Mouse (Mus musculus): ENCODE measurements around the gene Slc46a2. TPM values are rescaled to one million over a fixed set of nuclear protein-coding genes. Genes with fewer than 3 reads are reported as not detected.

Slc46a2 gene
- total RNA-seq, 2 experiments from 2014 or later, result not detected

- no peak for ATAC-seq (replicated peaks; ENCODE audit: low FRiP score, poor library complexity, severe bottlenecking)
Observed at GRCm38 (mm10) chr4:59894415-59894814, 20.4 kb downstream of the Slc46a2 start.

DNA sequence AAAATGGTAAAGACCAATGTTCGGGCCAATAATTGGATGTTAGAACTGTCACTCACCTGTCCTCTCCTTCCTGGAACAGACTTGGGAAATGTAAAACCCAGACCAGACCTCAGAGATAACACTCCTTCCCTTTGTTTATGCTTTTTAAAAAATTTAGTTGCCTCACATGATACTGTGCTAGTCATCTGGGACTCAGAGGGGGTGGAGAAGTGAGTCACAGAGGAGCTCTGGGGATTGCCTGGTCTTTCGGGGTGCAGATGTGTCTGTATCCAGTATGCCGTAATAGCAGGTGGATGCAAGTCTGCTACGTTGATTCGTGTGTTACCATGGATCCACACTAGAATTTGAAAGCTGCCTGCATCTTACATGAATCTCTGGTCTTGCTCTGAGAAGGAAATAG lies 22.1 kb downstream of the Slc46a2 start:
- no peak for ATAC-seq (replicated peaks; ENCODE audit: low FRiP score, poor library complexity, severe bottlenecking)

DNA sequence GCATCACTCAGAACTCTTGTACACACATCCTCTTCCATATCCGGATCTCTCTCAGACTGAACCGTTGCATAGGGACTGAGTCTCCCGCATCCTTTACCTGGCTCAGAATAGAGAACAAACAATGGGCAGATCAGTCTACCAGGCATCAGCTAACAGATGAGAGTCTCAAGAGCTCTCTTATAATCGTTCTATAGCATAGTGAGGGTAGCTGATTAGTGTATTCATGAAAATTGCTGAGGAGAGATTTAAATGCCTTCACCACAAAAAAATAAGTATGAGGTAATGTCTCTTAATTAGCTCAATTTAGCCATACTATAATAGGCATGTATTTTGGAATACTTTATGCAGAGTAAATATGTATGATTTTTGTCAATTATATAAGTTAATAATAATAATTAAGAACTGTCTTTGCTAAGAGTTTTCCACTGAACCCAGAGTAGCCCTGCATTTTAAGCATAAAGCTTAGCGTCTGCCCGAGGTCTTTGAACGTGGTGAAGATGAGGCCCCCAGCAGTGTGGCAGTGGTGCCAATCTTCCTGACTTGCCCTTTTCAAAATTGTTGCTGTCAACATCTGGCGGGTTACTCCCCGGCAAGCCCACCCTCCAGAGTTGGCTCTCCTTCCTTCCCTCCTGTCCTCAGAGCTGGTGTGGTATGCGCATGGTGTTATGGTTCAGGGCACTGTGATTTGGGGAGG lies 23.0 kb downstream of the Slc46a2 start:
- no peak for ATAC-seq (replicated peaks; ENCODE audit: low FRiP score, poor library complexity, severe bottlenecking)

DNA sequence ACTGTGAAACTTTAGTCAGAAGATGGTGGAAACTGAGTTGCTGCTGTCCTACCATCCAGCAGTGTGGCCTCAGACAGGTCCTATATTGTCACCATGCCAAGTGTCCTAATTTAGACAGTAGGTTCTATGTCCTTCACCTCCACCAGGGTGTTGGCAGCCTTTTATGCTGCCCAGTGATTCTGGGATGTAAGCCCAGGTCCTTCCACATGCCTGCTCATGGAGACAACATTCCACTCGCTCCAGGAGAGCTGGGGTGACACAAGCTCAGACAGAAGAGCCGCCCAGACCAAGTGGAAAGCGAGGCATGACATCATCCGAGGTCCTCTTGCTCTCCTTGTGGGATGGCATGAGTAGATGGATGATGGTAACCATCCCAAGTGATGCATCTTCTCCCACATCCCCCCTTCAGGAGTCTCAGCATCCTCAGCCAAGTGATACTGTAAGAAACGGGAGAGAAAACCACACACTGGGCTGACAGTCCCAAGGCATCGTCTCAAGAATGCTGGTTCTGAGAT lies 24.7 kb downstream of the Slc46a2 start:
- ATAC-seq (replicated peaks; ENCODE audit: low FRiP score, poor library complexity, severe bottlenecking), result no peak

DNA sequence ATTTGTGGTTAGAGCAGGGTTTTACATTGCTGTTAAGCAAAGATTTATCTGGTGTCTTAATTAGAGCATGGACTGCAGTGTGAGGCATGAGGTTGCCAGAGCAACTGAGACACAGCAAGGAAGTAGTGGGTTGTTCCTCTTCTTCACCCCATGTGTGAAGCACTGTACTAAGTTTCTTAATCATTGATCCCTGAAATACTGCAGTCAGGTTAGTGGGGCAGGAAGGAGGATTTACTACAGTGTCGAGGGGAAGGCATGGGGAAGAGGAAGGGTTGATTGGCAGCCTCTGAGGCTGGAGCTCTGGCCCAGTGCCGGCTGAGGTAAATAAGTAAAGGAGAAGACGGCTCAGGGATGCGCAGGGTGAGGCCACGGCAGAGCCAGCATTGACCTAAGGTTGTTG lies 26.8 kb downstream of the Slc46a2 start:
- no peak for ATAC-seq (replicated peaks; ENCODE audit: low FRiP score, poor library complexity, severe bottlenecking)

DNA sequence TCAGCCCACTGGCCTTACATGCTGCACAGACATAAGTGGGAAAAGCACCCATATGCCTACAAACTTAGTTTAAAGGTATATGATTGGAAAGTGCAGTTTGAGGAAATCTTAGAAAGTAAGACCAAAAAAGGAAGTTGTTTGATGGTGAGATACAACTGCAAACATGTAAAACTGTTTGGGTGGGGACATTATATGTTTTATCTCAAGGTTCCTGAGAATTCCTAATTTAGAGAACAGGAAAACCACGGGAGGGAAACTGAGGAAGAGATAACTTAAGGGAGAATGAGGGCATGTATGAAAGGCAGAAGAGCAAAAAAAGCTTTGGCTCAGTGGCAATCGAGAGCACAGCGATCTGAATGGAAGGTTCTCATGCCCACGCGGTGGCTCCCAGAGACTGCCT lies 27.8 kb downstream of the Slc46a2 start:
- no peak for ATAC-seq (replicated peaks; ENCODE audit: low FRiP score, poor library complexity, severe bottlenecking)

GRCm38 (mm10) chr4:59886281-59886680 lies 28.6 kb downstream of the Slc46a2 start:
- no peak for ATAC-seq (replicated peaks; ENCODE audit: low FRiP score, poor library complexity, severe bottlenecking)

GRCm38 (mm10) chr4:59884136-59884696 lies 30.6 kb downstream of the Slc46a2 start:
- ATAC-seq (replicated peaks; ENCODE audit: low FRiP score, poor library complexity, severe bottlenecking), result no peak

- no peak for ATAC-seq (replicated peaks; ENCODE audit: low FRiP score, poor library complexity, severe bottlenecking)
Observed at GRCm38 (mm10) chr4:59881210-59881609, 33.6 kb downstream of the Slc46a2 start.

DNA sequence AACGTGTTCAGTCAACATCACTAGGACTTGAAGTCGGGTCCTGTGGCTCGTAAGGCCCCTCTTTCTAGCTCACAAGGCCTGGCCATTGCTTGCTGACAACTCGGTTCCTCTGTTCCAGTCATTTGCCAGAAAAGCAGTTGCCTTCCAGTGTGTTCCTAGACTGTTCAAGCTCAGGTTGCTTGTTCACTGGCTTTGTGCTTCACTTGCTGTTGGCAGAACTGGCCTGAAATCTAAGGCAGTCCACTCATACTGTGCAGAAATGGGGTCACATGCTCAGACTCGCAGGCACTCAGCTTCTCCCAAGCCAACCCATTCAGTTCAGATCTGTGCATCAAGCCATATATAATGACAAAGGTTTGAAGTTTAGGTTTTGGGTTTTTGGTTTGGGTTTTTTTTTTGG lies 34.1 kb downstream of the Slc46a2 start:
- no peak for ATAC-seq (replicated peaks; ENCODE audit: low FRiP score, poor library complexity, severe bottlenecking)

GRCm38 (mm10) chr4:59879444-59879843 lies 35.4 kb downstream of the Slc46a2 start:
- no peak for ATAC-seq (replicated peaks; ENCODE audit: low FRiP score, poor library complexity, severe bottlenecking)

GRCm38 (mm10) chr4:59878595-59878994 lies 36.3 kb downstream of the Slc46a2 start:
- no peak for ATAC-seq (replicated peaks; ENCODE audit: low FRiP score, poor library complexity, severe bottlenecking)

DNA sequence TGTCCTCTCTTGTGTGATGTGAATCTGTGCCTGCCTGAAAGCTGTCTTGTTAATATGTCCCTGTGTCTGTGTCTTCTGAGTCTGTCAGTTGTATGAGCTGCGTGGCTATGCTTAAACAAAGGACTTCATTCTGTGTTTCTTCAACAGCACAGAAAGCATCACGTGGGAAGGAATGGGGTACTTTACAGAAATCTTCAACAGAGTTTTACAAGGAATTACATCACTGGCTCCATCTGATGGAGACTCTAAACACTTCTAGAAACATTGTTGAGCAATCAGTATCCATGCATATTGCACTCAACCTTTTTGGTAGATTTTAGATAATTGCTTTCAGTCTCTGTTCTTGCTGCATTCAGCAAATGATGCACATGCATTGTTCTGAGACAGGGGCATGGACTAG lies 37.8 kb downstream of the Slc46a2 start:
- ATAC-seq (replicated peaks; ENCODE audit: low FRiP score, poor library complexity, severe bottlenecking), result no peak

DNA sequence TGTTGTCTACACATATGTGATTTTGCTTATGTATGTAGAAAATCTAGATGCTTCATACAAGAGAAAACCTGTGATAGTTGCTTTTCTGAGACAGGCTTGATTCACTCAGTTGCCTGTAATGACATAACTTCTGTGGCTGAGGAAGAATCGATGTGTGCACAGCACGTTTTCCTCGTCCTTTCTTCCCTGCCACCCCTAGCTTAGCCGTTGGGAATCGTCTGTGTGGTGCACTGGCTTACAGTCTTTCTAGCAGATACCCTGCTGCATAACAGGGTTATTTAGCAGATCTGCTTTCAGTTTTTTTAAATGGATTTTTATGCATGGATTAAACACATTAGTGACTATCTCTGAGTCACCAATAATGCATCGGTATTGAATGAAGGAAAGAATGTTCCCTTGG lies 38.3 kb downstream of the Slc46a2 start:
- no peak for ATAC-seq (replicated peaks; ENCODE audit: low FRiP score, poor library complexity, severe bottlenecking)

- no peak for ATAC-seq (replicated peaks; ENCODE audit: low FRiP score, poor library complexity, severe bottlenecking)
Observed at GRCm38 (mm10) chr4:59873830-59874229, 41.0 kb downstream of the Slc46a2 start.

DNA sequence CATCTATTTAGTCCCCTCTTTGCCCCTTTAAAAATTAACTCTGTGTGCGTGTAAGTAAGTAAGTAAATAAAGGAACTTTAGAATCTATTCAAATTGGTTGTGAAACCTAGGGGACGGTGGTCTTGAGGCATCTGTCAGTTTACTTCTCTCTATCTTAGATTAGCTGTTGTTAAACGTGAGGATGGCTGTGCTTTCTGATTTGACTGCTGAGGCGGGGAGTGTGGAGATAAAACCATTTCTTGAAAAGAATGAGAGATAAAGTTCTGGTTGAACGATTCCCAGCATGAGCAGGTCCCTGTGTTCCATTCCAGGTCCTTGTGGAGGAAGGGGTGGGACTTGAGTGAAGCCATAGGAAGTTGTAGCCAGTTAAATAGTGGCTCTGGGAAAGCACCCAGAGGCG lies 41.6 kb downstream of the Slc46a2 start:
- ATAC-seq (replicated peaks; ENCODE audit: low FRiP score, poor library complexity, severe bottlenecking), result no peak

DNA sequence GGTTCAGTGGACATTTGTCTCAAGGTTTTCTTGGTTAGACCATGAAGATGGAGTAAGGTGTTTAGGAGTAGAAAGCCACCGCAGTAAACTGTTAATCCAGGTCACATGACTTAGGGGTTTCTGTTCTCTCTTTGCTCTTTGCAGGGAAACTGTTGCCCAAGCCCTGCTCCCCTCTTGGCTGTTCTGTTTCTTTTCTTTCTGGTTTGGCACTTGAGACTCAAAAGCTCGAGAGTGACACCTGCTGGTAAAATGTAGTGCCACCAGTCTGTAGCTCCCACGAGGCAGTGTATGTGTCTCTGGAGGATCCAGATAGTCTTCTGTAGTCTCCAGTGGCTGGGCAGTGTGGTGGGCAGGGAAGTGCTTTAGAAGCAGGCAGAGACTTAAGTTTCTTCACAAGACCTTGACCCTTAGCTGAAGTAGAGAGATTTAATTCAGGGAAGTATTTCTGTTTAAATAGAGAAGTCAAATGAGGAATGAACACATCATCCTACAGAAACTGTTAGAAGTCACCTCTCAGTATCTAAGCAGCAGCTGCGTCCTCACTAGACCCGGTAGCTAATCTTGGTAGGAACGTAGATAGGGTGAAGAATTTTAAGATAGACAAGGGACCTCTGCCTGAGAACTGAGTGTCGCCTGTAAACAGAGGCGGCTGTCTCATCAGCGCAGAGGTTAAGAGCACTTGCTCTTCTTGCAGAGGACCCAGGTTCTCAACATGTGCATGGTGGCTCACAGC lies 43.8 kb downstream of the Slc46a2 start:
- ATAC-seq (replicated peaks; ENCODE audit: low FRiP score, poor library complexity, severe bottlenecking), result peak; percentile 61

DNA sequence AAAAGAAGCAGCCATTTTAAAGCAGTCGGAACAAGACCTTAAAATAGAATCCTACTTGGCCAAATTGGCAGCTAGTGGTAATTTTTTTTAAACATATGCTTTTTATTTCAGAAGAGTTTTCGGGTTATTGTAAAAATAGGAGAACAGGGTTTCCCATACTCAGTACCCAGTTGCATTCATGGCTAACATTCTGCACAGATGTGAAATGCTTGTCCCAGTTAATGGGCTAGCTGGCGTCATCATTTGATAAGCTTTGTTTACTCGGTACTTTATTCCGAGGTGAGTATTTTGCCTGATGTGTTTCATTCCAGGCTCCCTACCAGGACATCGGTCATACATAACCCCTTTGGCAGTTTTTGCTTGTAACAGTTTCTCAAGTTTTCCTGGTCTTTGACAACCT lies 44.4 kb downstream of the Slc46a2 start:
- no peak for ATAC-seq (replicated peaks; ENCODE audit: low FRiP score, poor library complexity, severe bottlenecking)

GRCm38 (mm10) chr4:59869488-59870057 lies 45.3 kb downstream of the Slc46a2 start:
- ATAC-seq (replicated peaks; ENCODE audit: low FRiP score, poor library complexity, severe bottlenecking), result no peak

GRCm38 (mm10) chr4:59868086-59868485 lies 46.8 kb downstream of the Slc46a2 start:
- ATAC-seq (replicated peaks; ENCODE audit: low FRiP score, poor library complexity, severe bottlenecking), result no peak

DNA sequence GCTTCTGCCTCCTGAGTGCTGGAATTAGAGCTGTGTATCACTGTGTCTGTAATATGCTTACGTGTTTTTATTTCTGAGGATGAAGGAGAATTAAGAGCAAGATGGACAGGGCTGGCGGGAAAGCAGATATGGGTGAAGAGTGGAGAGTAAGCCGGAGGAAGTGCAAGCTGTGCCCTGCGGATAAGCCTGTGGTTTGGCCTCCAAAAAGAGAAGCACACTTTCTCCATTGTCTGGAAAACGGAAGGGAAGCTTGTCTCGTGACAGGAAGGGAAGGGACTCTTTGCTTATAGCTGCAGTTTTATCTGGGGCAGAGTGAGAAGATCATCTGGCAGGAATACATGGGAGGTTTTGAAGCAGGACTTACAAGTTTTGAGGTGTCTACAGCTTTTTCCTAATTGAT lies 51.0 kb downstream of the Slc46a2 start:
- ATAC-seq (replicated peaks; ENCODE audit: low FRiP score, poor library complexity, severe bottlenecking), result no peak
